Mouse (Mus musculus) embryonic fibroblast, embryonic 13.5 days (primary cell): ENCODE measurements around the gene Nme3.

ENCODE experiments used
- CTCF ChIP-seq: IDR thresholded peaks from 2 replicates; pipeline ENCODE4 v1.5.1; 2011; ENCODE audit warnings: mild to moderate bottlenecking, control low read depth, low read length, moderate library complexity, borderline replicate concordance; ENCODE audit not compliant: insufficient read depth
- POLR2A ChIP-seq: IDR thresholded peaks from 2 replicates; pipeline ENCODE4 v1.6.1; 2011; ENCODE audit warnings: low read depth, mild to moderate bottlenecking, control low read depth, low read length, moderate library complexity

DNA sequence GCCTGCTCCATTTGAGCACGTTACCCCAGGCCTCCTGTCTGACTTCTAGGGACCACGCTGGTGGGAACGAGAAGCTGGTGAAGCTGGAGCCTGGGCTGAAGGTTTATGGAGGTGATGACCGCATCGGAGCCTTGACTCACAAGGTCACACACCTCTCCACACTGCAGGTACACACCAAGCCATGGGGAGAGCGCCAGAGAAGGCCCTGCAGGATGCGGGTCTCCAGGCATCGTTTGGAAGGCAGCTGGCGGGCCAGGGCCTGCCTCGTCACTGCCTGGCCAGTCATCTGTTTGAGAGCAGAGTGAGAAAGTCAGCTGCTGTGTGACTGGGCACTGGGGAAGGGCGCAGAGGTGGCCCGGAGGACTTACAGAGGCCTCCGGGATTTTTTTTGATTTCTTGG, 39.7 kb upstream of the Nme3 start:
- TF ChIP-seq CTCF (no peak), POLR2A (no peak)
